Mouse (Mus musculus): ENCODE measurements around the gene Psmb8. TPM values are rescaled to one million over a fixed set of nuclear protein-coding genes. Genes with fewer than 3 reads are reported as not detected.

Gene Psmb8
- polyA plus RNA-seq, 1 experiment from 2014 or later = 3.5 TPM

DNA sequence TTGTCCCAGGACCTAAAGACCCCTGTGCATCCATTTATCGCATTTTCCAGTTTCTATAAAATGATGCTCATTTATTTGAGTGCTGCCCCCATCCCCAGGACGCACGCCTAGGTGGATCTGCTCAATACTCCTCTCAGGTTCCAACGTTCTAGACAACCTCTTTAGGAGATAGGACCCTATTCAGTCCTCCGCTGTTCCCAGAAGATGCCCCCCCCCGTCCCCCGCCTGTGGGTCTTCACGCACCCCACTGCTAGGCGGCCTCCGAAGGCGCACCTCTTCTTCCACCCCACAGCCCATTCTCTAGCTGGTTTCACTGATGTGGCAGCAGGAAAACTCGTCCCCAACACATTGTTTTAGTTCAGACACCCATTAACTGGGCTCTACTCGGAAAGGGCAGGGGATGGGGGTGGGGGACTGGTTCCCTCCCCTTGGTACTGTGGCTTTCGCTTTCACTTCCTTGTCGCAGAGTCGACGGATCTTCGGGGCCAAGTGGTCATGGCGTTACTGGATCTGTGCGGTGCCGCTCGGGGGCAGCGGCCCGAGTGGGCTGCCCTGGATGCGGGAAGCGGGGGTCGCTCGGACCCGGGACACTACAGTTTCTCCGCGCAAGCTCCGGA is 491 bp downstream of the Psmb8 start:
- H3K27ac ChIP-seq (replicated peaks) = no peak overlapping the region
- peak overlapping the region; percentile 64 for H3K9ac ChIP-seq
- H3K27me3 ChIP-seq = peaks cover 90% of the 10 kb centered on the region
- peak overlapping the region; percentile 71 for H3K4me2 ChIP-seq
- peaks cover 17% of the 10 kb centered on the region for H3K4me1 ChIP-seq (replicated peaks)
- no peaks in the 10 kb centered on the region for H3K9me3 ChIP-seq
- no peak for ATAC-seq (ENCODE audit: low read depth)
- WGBS = 2% methylated on average over 32 of the region's 32 CpGs
- no peaks in the 10 kb centered on the region for H3K36me3 ChIP-seq
- peak overlapping the region; percentile 43 for H3K4me3 ChIP-seq

DNA sequence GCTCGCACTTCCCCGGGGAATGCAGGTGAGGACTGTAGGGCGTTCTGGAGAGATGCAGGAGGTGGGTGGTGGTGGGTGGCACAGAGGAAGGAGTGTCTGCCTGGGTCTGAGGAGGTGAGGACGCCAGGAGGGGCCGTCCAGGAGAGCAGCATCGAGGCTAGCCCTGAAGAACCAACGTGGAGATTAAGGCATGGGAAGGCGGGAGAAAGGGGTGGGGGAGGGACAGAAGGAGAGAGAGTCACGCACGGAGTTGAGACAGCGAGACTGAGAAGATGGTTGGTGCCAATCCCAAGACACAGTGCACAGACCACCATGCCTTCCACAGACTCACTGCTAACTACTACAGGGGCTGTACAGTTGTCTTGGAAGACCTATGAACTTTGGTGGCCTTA is 996 bp downstream of the Psmb8 start:
- peak overlapping the region; percentile 71 for H3K4me2 ChIP-seq

DNA sequence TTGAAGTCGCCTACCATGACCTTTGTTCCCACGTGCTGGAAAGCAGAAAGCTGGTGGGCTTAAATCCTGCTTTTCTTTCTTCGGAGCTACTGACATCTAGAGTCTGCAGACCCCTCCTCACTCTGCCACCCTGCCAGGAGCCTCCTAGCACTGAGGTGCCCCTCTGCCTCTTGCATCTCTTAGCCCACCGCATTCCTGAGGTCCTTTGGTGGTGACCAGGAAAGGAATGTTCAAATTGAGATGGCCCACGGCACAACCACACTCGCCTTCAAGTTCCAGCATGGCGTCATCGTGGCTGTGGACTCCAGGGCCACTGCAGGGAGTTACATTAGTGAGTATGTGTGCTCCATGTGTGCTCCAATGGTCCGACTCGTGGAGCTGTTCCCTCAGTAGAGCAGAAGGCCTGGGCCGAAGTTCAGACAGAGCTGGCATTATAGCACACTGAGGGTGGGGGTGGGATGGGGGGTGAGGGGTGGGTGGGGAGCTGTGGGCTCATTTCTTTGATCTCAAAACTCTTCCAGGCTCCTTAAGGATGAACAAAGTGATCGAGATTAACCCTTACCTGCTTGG is 1.6 kb downstream of the Psmb8 start:
- Histone ChIP-seq H3K4me1 (replicated peaks) (peaks cover 17% of the 10 kb centered on the region), H3K27ac (replicated peaks) (no peak overlapping the region), H3K4me2 (no peak overlapping the region), H3K9me3 (no peaks in the 10 kb centered on the region), H3K27me3 (peaks cover 89% of the 10 kb centered on the region), H3K9ac (no peak overlapping the region), H3K4me3 (no peak overlapping the region), H3K36me3 (no peaks in the 10 kb centered on the region)
- 65% methylated on average over 12 of the region's 12 CpGs for WGBS
- no peak for ATAC-seq (ENCODE audit: low read depth)

More for the DNA sequence above, 996 bp downstream of the Psmb8 start:
- Histone ChIP-seq H3K9me3 (no peaks in the 10 kb centered on the region), H3K4me3 (peak overlapping the region; percentile 43), H3K27ac (replicated peaks) (no peak overlapping the region), H3K36me3 (no peaks in the 10 kb centered on the region), H3K9ac (0 out of 2 replicates have a peak overlapping the region, but pooled peaks have one; percentile 31), H3K4me1 (replicated peaks) (peaks cover 17% of the 10 kb centered on the region), H3K27me3 (peaks cover 90% of the 10 kb centered on the region)
- 7% methylated on average over 11 of the region's 11 CpGs for WGBS
- no peak for ATAC-seq (ENCODE audit: low read depth)

- Histone ChIP-seq H3K4me1 (replicated peaks) (peaks cover 22% of the 10 kb centered on the region), H3K27ac (replicated peaks) (no peak overlapping the region), H3K36me3 (no peaks in the 10 kb centered on the region), H3K4me2 (no peak overlapping the region), H3K4me3 (no peak overlapping the region), H3K9me3 (no peaks in the 10 kb centered on the region), H3K9ac (no peak overlapping the region), H3K27me3 (peaks cover 84% of the 10 kb centered on the region)
- no peak for ATAC-seq (ENCODE audit: low read depth)
- WGBS = 86% methylated on average over 10 of the region's 10 CpGs
These were observed 2.5 kb downstream of the Psmb8 start for GRCm38 (mm10) chr17:34200047-34200446.

GRCm38 (mm10) chr17:34200772-34201505 is 3.4 kb downstream of the Psmb8 start:
- H3K27ac ChIP-seq (replicated peaks) = no peak overlapping the region
- no peak overlapping the region for H3K4me3 ChIP-seq
- no peak overlapping the region for H3K4me2 ChIP-seq
- peaks cover 27% of the 10 kb centered on the region for H3K4me1 ChIP-seq (replicated peaks)
- ATAC-seq (ENCODE audit: low read depth) = no peak
- H3K27me3 ChIP-seq = peaks cover 84% of the 10 kb centered on the region
- no peak overlapping the region for H3K9ac ChIP-seq
- 91% methylated on average over 16 of the region's 16 CpGs for WGBS
- no peaks in the 10 kb centered on the region for H3K9me3 ChIP-seq
- H3K36me3 ChIP-seq = no peaks in the 10 kb centered on the region

DNA sequence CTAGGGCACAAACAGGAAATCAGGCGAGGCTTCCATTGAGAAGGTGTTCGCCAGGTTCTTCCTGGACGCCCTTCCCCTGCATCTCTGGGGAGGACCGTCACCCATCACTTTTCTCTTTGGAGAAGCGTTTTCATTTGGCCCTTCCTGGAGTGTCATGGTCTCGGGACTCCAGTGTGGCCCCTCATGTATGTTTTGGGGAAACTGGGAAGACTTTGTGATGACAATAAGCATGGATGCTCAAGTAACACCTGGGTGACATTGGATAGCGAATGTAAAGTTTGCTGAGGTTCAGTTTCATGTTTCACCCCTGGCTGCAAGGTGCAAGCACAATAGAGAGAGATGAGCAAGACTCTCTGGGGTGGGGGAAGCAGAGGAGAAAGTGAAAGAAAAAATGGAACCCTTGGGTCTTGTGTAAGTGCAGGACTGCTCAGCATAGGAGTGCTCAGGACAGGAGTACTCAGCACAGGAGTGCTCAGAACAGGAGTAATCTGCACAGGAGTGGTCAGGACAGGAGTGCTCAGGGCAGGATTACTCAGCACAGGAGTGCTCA is 4.1 kb downstream of the Psmb8 start:
- Histone ChIP-seq H3K27ac (replicated peaks) (no peak overlapping the region), H3K9ac (no peak overlapping the region), H3K36me3 (no peaks in the 10 kb centered on the region), H3K27me3 (peaks cover 84% of the 10 kb centered on the region), H3K4me2 (no peak overlapping the region), H3K9me3 (no peaks in the 10 kb centered on the region), H3K4me1 (replicated peaks) (peaks cover 27% of the 10 kb centered on the region), H3K4me3 (no peak overlapping the region)
- 72% methylated on average over 7 of the region's 7 CpGs for WGBS
- ATAC-seq (ENCODE audit: low read depth) = no peak

DNA sequence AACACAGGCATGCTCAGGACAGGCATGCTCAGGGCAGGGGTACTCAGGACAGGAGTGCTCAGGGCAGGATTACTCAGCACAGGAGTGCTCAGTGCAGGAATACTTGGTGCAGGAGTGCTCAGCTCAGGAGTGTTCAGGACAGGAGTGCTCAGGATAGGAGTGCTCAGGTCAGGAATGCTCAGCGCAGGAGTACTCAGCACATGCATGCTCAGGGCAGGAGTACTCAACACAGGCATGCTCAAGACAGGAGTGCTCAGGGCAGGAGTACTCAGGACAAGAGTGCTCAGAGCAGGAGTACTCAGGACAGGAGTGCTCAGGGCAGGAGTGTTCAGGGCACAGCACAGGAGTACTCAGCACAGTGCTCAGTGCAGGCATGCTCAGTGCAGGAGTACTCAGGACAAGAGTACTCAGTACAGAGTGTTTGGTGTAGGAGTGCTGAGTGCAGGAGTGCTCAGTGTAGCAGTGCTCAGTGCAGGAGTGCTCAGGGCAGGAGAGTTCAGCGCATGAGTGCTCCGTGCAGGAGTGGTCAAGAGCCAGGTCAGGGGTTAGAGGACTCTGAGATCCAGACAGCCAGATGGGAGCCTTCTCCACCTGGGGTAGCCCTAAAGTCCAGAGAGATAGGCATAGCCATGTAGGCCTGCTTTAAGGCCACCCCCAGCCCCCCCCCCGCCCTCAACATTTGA is 5.4 kb downstream of the Psmb8 start:
- H3K4me3 ChIP-seq = no peak overlapping the region
- no peaks in the 10 kb centered on the region for H3K9me3 ChIP-seq
- H3K4me1 ChIP-seq (replicated peaks) = peaks cover 17% of the 10 kb centered on the region
- no peak overlapping the region for H3K27ac ChIP-seq (replicated peaks)
- peaks cover 80% of the 10 kb centered on the region for H3K27me3 ChIP-seq
- WGBS = 82% methylated on average over 4 of the region's 4 CpGs
- H3K9ac ChIP-seq = no peak overlapping the region
- ATAC-seq (ENCODE audit: low read depth) = no peak
- no peak overlapping the region for H3K4me2 ChIP-seq
- H3K36me3 ChIP-seq = no peaks in the 10 kb centered on the region

GRCm38 (mm10) chr17:34203444-34203843 is 5.9 kb downstream of the Psmb8 start, which contains the start of gene Tap2:
Tap2 (plus strand) TSS chr17:34203527.
- Histone ChIP-seq H3K4me2 (peak within 1 kb of the TSS; percentile 85), H3K27me3 (peaks cover 78% of the 10 kb centered on the region), H3K4me1 (replicated peaks) (peaks cover 11% of the 10 kb centered on the region), H3K36me3 (no peaks in the 10 kb centered on the region), H3K9ac (peak within 1 kb of the TSS; percentile 72), H3K9me3 (no peaks in the 10 kb centered on the region), H3K27ac (replicated peaks) (no peak within 1 kb of the TSS), H3K4me3 (peak within 1 kb of the TSS; percentile 60)
- WGBS = 59% methylated on average over 5 of the region's 5 CpGs
- no peak for ATAC-seq (ENCODE audit: low read depth)

- peaks cover 11% of the 10 kb centered on the region for H3K4me1 ChIP-seq (replicated peaks)
- H3K9ac ChIP-seq = peak overlapping the region; percentile 72
- under 1% methylated on average over 44 of the region's 44 CpGs for WGBS
- peaks cover 78% of the 10 kb centered on the region for H3K27me3 ChIP-seq
- no peak overlapping the region for H3K27ac ChIP-seq (replicated peaks)
- H3K9me3 ChIP-seq = no peaks in the 10 kb centered on the region
- no peaks in the 10 kb centered on the region for H3K36me3 ChIP-seq
- H3K4me3 ChIP-seq = peak overlapping the region; percentile 60
- peak; percentile 51; the same call in 1 of the 2 replicates for ATAC-seq (ENCODE audit: low read depth)
- H3K4me2 ChIP-seq = peak overlapping the region; percentile 85
These were observed 6.9 kb downstream of the Psmb8 start for GRCm38 (mm10) chr17:34204303-34205010.

- Histone ChIP-seq H3K9me3 (no peaks in the 10 kb centered on the region), H3K36me3 (no peaks in the 10 kb centered on the region), H3K4me1 (replicated peaks) (peaks cover 11% of the 10 kb centered on the region), H3K4me2 (peak overlapping the region; percentile 85), H3K27ac (replicated peaks) (no peak overlapping the region), H3K9ac (peak overlapping the region; percentile 72), H3K27me3 (peaks cover 77% of the 10 kb centered on the region), H3K4me3 (peak overlapping the region; percentile 60)
- WGBS = 13% methylated on average over 18 of the region's 18 CpGs
- 0 out of 2 replicates have a peak, but pooled peaks have one; percentile 17 for ATAC-seq (ENCODE audit: low read depth)
These were observed 7.7 kb downstream of the Psmb8 start for GRCm38 (mm10) chr17:34205021-34205745.

DNA sequence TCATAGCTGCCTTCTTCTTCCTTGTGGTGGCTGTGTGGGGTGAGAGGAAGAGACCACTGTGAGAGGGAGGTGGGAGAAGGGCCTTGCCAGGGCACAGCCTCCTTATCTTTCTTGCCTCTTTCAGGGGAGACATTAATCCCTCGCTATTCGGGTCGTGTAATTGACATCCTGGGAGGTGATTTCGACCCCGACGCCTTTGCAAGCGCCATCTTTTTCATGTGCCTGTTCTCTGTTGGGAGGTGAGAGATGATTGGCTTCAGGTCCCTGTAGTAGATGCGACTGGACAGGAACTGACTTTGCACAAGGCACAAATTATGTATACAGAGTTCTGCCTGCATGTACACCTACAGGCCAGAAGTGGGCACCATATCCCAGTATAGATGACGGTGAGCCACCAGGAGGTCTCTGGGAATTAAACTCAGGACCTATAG is 8.2 kb downstream of the Psmb8 start:
- H3K27ac ChIP-seq (replicated peaks) = no peak overlapping the region
- WGBS = 22% methylated on average over 9 of the region's 9 CpGs
- no peaks in the 10 kb centered on the region for H3K36me3 ChIP-seq
- peaks cover 78% of the 10 kb centered on the region for H3K27me3 ChIP-seq
- no peak overlapping the region for H3K4me3 ChIP-seq
- peak overlapping the region; percentile 85; the same call in 1 of the 2 replicates for H3K4me2 ChIP-seq
- ATAC-seq (ENCODE audit: low read depth) = no peak
- H3K4me1 ChIP-seq (replicated peaks) = peaks cover 11% of the 10 kb centered on the region
- no peak overlapping the region for H3K9ac ChIP-seq
- H3K9me3 ChIP-seq = no peaks in the 10 kb centered on the region
